Mouse (Mus musculus): ENCODE measurements around the gene Stmn1. TPM values are rescaled to one million over a fixed set of nuclear protein-coding genes. Genes with fewer than 3 reads are reported as not detected.

Gene Stmn1
- polyA plus RNA-seq (2014; fragmentation: Nextera tagmentation; extraction: Ambion mirVana) = 2,250 and 2,263 TPM in 2 replicates

DNA sequence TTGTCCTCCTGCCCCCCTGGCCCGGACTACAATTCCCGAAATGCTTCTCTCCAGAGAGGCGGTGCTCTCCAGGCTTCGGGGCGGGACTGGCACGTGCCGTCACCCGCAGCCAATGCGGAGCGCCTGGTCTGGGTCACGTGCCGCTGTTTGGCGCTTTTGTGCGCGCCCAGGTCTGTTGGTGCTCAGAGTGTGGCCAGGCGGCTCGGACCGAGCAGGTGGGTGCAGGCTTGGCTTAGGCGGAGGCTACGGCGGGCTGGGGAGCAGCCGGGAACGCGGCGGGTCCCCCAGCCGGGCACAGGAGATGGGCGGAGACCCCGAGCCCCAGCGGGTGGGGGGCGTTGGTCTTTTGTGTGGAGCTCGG is at the start of gene Stmn1:
TSS of gene Stmn1 (plus strand) at position 106 of the 361 bp plus-strand sequence.
- under 1% methylated on average over 31 of the region's 31 CpGs for WGBS
- H3K36me3 ChIP-seq (ENCODE audit: control insufficient read depth, insufficient read depth, low read length) = peaks cover 15% of the 10 kb centered on the region
- H3K4me3 ChIP-seq (ENCODE audit: low read depth, low read length) = peak within 1 kb of the TSS; percentile 91
- ATAC-seq (ENCODE audit: insufficient number of reproducible peaks, low FRiP score, low TSS enrichment, low read depth) (peak; percentile 94), DNase-seq (ENCODE audit: low spot score) (peak; percentile 96)
- H3K4me1 ChIP-seq (ENCODE audit: control insufficient read depth, insufficient read depth, low read length) = peaks cover 3% of the 10 kb centered on the region; the same call in 1 of the 2 replicates
- peak within 1 kb of the TSS; percentile 96 for H3K9ac ChIP-seq (ENCODE audit: low read length)
- H3K9me3 ChIP-seq (ENCODE audit: control insufficient read depth, low read length) = no peaks in the 10 kb centered on the region
- peak within 1 kb of the TSS; percentile 88 for H3K27ac ChIP-seq (replicated peaks; ENCODE audit: low read depth, low read length)
- H3K4me2 ChIP-seq (ENCODE audit: low read depth, severe bottlenecking) = peak within 1 kb of the TSS; percentile 86
- no peaks in the 10 kb centered on the region for H3K27me3 ChIP-seq (ENCODE audit: control insufficient read depth, insufficient read depth, low read length)

DNA sequence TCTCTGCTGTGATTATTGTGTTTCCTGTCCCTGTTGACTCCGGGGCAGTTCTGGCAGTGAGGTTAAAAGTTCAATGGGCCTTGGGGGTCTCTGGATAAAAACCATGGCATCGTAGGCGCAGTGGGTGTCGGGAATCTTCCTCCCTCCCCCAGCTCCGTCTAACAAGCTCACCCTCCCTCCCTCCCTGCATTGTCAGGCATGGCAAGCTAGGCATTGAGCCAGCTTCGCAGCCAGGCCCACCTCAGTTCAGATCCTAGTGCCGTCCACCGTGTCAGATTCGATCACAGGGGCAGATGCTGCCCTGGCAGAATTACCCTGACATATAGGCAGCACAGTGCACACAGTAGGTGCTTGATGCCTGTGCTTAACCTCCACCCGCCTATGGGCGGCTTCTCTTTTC is 46.1 kb upstream of the Stmn1 start:
- no peaks in the 10 kb centered on the region for H3K9me3 ChIP-seq (ENCODE audit: control insufficient read depth, low read length)
- DNase-seq (ENCODE audit: low spot score) = no peak
- no peaks in the 10 kb centered on the region for H3K4me1 ChIP-seq (ENCODE audit: control insufficient read depth, insufficient read depth, low read length)
- H3K4me2 ChIP-seq (ENCODE audit: low read depth, severe bottlenecking) = no peak overlapping the region
- no peak overlapping the region for H3K27ac ChIP-seq (replicated peaks; ENCODE audit: low read depth, low read length)
- H3K27me3 ChIP-seq (ENCODE audit: control insufficient read depth, insufficient read depth, low read length) = no peaks in the 10 kb centered on the region
- ATAC-seq (ENCODE audit: insufficient number of reproducible peaks, low FRiP score, low TSS enrichment, low read depth) = no peak
- H3K4me3 ChIP-seq (ENCODE audit: low read depth, low read length) = no peak overlapping the region
- WGBS = 71% methylated on average over 11 of the region's 11 CpGs
- H3K36me3 ChIP-seq (ENCODE audit: control insufficient read depth, insufficient read depth, low read length) = peaks cover 3% of the 10 kb centered on the region; the same call in 1 of the 2 replicates
- H3K9ac ChIP-seq (ENCODE audit: low read length) = no peak overlapping the region

DNA sequence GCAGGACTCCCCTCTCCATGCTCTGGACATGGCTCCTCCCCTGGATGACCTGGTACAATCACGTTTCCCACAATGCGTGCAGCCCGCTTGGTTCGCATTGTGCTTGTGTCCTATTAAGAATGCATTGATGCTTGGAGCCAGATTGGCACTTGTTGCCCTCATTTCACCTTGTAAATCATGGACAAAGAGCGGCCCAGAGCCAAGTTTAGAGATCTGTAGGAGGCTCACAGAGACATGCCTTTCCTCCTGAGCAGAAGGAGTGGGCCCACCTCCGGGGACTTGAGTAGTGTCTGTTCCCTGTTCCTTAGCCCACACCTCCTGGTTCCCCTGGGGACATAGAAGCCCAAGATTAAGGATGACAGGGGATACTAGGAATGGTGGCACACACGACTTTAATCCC is 44.2 kb upstream of the Stmn1 start:
- no peaks in the 10 kb centered on the region for H3K9me3 ChIP-seq (ENCODE audit: control insufficient read depth, low read length)
- no peak overlapping the region for H3K4me3 ChIP-seq (ENCODE audit: low read depth, low read length)
- H3K27me3 ChIP-seq (ENCODE audit: control insufficient read depth, insufficient read depth, low read length) = no peaks in the 10 kb centered on the region
- no peak overlapping the region for H3K4me2 ChIP-seq (ENCODE audit: low read depth, severe bottlenecking)
- H3K27ac ChIP-seq (replicated peaks; ENCODE audit: low read depth, low read length) = no peak overlapping the region
- ATAC-seq (ENCODE audit: insufficient number of reproducible peaks, low FRiP score, low TSS enrichment, low read depth) (no peak), DNase-seq (ENCODE audit: low spot score) (no peak)
- H3K9ac ChIP-seq (ENCODE audit: low read length) = no peak overlapping the region
- no peaks in the 10 kb centered on the region for H3K36me3 ChIP-seq (ENCODE audit: control insufficient read depth, insufficient read depth, low read length)
- H3K4me1 ChIP-seq (ENCODE audit: control insufficient read depth, insufficient read depth, low read length) = no peaks in the 10 kb centered on the region
- WGBS = 89% methylated on average over 7 of the region's 7 CpGs

DNA sequence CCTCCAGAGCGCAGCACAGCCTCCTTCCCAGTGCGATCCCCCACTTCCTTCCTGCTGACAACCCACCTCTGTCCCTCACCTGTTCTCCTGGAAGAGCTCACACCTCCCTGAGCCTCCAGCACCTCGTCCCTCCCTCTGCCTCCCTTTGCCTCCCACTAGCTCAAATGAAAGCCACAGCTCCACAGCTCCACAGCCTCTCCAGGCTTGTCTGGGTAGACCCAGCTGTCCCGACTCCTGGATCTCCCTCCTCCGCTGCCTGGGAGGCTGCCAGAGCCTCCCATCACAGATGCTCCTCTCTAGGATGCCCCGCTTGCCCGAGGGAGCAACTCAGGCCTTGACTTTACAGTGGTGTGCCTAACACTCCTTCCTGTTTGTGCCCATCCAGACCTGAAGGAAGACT is 43.0 kb upstream of the Stmn1 start:
- no peaks in the 10 kb centered on the region for H3K36me3 ChIP-seq (ENCODE audit: control insufficient read depth, insufficient read depth, low read length)
- no peaks in the 10 kb centered on the region for H3K4me1 ChIP-seq (ENCODE audit: control insufficient read depth, insufficient read depth, low read length)
- no peak overlapping the region for H3K27ac ChIP-seq (replicated peaks; ENCODE audit: low read depth, low read length)
- H3K4me2 ChIP-seq (ENCODE audit: low read depth, severe bottlenecking) = no peak overlapping the region
- H3K4me3 ChIP-seq (ENCODE audit: low read depth, low read length) = no peak overlapping the region
- DNase-seq (ENCODE audit: low spot score) (no peak), ATAC-seq (ENCODE audit: insufficient number of reproducible peaks, low FRiP score, low TSS enrichment, low read depth) (no peak)
- 68% methylated on average over 7 of the region's 7 CpGs for WGBS
- no peak overlapping the region for H3K9ac ChIP-seq (ENCODE audit: low read length)
- H3K9me3 ChIP-seq (ENCODE audit: control insufficient read depth, low read length) = no peaks in the 10 kb centered on the region
- H3K27me3 ChIP-seq (ENCODE audit: control insufficient read depth, insufficient read depth, low read length) = no peaks in the 10 kb centered on the region

DNA sequence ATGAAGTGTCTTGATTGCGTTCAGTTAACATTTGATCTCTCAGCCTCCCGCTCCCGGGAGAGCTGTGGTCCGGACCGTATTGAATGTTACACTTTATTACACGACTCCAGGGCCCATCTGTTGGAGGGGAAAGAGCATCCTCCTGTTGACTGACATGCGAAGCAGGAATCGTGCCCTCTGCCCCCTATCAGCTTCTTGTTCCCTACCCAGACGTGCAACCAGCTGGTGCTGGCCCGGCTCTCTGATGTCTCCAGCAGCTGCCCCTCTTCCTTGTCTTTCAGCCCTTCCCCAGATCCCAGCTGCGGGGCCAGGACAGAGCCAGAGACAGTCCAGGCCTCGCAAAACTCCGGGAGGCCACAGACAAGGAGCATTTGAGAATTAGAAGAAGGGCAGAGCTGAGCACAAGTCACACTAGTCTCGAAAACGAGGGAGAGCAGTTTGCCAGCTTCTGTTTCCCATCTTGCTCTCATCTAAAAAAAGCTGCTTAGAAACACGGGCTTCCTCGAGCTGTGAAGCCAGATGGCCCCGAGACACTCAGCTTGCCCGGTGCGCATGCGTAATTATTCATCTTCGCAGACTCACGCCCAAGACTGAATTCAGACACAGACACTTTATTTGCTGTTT is 37.6 kb upstream of the Stmn1 start:
- Histone ChIP-seq H3K9ac (ENCODE audit: low read length) (no peak overlapping the region), H3K9me3 (ENCODE audit: control insufficient read depth, low read length) (no peaks in the 10 kb centered on the region), H3K27ac (replicated peaks; ENCODE audit: low read depth, low read length) (no peak overlapping the region), H3K4me3 (ENCODE audit: low read depth, low read length) (no peak overlapping the region), H3K27me3 (ENCODE audit: control insufficient read depth, insufficient read depth, low read length) (no peaks in the 10 kb centered on the region), H3K36me3 (ENCODE audit: control insufficient read depth, insufficient read depth, low read length) (no peaks in the 10 kb centered on the region), H3K4me1 (ENCODE audit: control insufficient read depth, insufficient read depth, low read length) (no peaks in the 10 kb centered on the region), H3K4me2 (ENCODE audit: low read depth, severe bottlenecking) (no peak overlapping the region)
- ATAC-seq (ENCODE audit: insufficient number of reproducible peaks, low FRiP score, low TSS enrichment, low read depth) (no peak), DNase-seq (ENCODE audit: low spot score) (peak; percentile 38)
- 31% methylated on average over 23 of the region's 23 CpGs for WGBS

DNA sequence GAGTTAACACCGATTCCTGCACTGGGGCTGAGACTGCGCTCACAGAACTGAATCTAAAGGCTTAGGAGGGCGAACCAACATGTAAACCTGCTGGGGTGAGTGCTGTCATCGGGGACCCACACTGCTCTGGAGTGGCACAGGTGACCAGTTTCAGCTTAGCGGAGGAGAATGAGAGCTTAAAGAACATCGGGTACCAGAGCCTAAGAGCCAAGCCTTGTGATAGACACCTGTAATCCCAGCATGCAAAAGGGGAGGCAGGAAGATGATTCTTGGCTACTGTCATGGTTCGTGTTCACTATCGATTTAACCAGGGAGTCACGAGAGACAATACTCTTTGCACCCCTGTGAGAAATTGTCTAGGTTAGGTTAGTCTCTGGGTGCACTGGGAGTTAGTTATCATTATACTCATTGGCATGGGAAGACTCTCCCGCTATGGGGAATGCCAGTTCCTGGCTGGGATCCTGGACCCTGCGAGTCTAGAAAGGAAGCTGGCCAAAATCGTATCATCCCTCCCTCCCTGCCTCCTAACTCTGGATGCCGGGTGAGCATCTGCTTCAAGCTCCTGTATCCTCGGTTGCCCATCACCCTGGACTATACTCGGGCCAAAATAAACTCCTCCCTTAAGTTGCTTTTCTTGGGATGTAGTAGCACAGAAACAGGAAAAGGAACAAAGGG is 35.3 kb upstream of the Stmn1 start:
- ATAC-seq (ENCODE audit: insufficient number of reproducible peaks, low FRiP score, low TSS enrichment, low read depth) (no peak), DNase-seq (ENCODE audit: low spot score) (no peak)
- Histone ChIP-seq H3K4me1 (ENCODE audit: control insufficient read depth, insufficient read depth, low read length) (no peaks in the 10 kb centered on the region), H3K27ac (replicated peaks; ENCODE audit: low read depth, low read length) (no peak overlapping the region), H3K4me3 (ENCODE audit: low read depth, low read length) (no peak overlapping the region), H3K9me3 (ENCODE audit: control insufficient read depth, low read length) (no peaks in the 10 kb centered on the region), H3K36me3 (ENCODE audit: control insufficient read depth, insufficient read depth, low read length) (no peaks in the 10 kb centered on the region), H3K9ac (ENCODE audit: low read length) (no peak overlapping the region), H3K4me2 (ENCODE audit: low read depth, severe bottlenecking) (no peak overlapping the region), H3K27me3 (ENCODE audit: control insufficient read depth, insufficient read depth, low read length) (no peaks in the 10 kb centered on the region)
- 88% methylated on average over 15 of the region's 15 CpGs for WGBS

DNA sequence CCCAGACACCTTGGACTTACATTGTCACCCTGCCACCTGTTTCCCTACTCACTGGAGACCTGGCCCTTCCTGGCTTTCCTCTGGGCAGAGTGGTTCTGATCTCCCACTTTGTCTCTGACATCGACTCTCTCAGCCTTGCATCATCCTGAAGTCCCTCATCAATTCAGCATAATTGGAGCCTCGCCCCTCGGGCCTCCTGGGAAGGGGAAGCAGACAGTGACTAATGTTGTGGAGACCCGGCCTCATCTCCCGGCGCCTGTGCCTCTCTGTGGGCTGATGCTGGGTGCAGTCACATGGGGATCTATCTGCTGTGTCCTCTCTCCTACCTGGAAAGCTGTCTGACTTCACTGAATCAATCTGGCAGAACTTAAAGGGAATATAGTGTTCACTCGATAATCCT is 31.9 kb upstream of the Stmn1 start:
- Histone ChIP-seq H3K27ac (replicated peaks; ENCODE audit: low read depth, low read length) (no peak overlapping the region), H3K36me3 (ENCODE audit: control insufficient read depth, insufficient read depth, low read length) (no peaks in the 10 kb centered on the region), H3K4me2 (ENCODE audit: low read depth, severe bottlenecking) (no peak overlapping the region), H3K9ac (ENCODE audit: low read length) (no peak overlapping the region), H3K4me3 (ENCODE audit: low read depth, low read length) (no peak overlapping the region), H3K27me3 (ENCODE audit: control insufficient read depth, insufficient read depth, low read length) (no peaks in the 10 kb centered on the region), H3K9me3 (ENCODE audit: control insufficient read depth, low read length) (no peaks in the 10 kb centered on the region), H3K4me1 (ENCODE audit: control insufficient read depth, insufficient read depth, low read length) (no peaks in the 10 kb centered on the region)
- no peak for DNase-seq (ENCODE audit: low spot score)
- 17% methylated on average over 7 of the region's 7 CpGs for WGBS
- no peak for ATAC-seq (ENCODE audit: insufficient number of reproducible peaks, low FRiP score, low TSS enrichment, low read depth)

DNA sequence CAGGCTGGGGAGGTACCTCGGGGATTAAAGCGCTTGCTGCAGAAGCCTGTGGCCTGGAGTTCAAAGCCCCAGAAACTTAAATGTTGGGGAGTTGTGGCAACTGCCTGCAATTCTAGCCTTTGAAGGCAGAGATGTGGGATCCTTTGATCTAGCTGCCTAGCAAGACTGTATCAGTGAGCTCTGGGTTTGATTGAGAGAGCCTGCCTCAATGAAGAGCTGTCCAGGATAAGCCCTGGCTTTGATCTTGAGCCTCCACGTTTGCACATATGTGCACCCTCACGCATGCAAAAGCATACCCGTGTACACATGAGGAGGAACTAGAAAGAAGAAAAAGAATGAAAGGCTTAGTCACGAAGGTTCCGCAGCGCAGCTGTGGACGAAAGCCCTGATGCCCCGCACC is 31.5 kb upstream of the Stmn1 start:
- Histone ChIP-seq H3K9me3 (ENCODE audit: control insufficient read depth, low read length) (no peaks in the 10 kb centered on the region), H3K4me2 (ENCODE audit: low read depth, severe bottlenecking) (no peak overlapping the region), H3K27me3 (ENCODE audit: control insufficient read depth, insufficient read depth, low read length) (no peaks in the 10 kb centered on the region), H3K4me1 (ENCODE audit: control insufficient read depth, insufficient read depth, low read length) (no peaks in the 10 kb centered on the region), H3K9ac (ENCODE audit: low read length) (no peak overlapping the region), H3K36me3 (ENCODE audit: control insufficient read depth, insufficient read depth, low read length) (no peaks in the 10 kb centered on the region), H3K27ac (replicated peaks; ENCODE audit: low read depth, low read length) (no peak overlapping the region), H3K4me3 (ENCODE audit: low read depth, low read length) (no peak overlapping the region)
- ATAC-seq (ENCODE audit: insufficient number of reproducible peaks, low FRiP score, low TSS enrichment, low read depth) = no peak
- peak; percentile 37 for DNase-seq (ENCODE audit: low spot score)
- WGBS = 49% methylated on average over 10 of the region's 10 CpGs

Data from limb, embryonic 11.5 days (tissue).